Mouse (Mus musculus) erythroblast, embryonic 14.5 days (primary cell): ENCODE data around the gene Gm4924. TPM values are rescaled to one million over a fixed set of nuclear protein-coding genes. Genes with fewer than 3 reads are reported as not detected.
A peak's percentile ranks its signal among the peaks of the same experiment; 100 is the strongest.

ENCODE experiments used
- H3K27me3 ChIP-seq: 2 replicates; pipeline ENCODE4 v1.6.1; 2012; ENCODE audit warnings: inconsistent platforms; ENCODE audit not compliant: control insufficient read depth
- H3K36me3 ChIP-seq: 2 replicates; pipeline ENCODE4 v1.6.1; 2012; ENCODE audit warnings: mild to moderate bottlenecking, inconsistent platforms; ENCODE audit not compliant: control insufficient read depth
- H3K4me1 ChIP-seq: 2 replicates; pipeline ENCODE4 v1.6.1; 2012; ENCODE audit warnings: inconsistent platforms; ENCODE audit not compliant: control insufficient read depth
- H3K4me3 ChIP-seq: replicated peaks from 2 replicates; pipeline ENCODE3; 2012; ENCODE audit warnings: moderate library complexity, mild to moderate bottlenecking, inconsistent platforms
- H3K9me3 ChIP-seq: 2 replicates; pipeline ENCODE4 v1.6.1; 2012; ENCODE audit warnings: low read length, inconsistent platforms, mixed read lengths; ENCODE audit not compliant: control insufficient read depth
- GATA1 ChIP-seq: IDR thresholded peaks from 2 replicates; pipeline ENCODE4 v1.6.1; 2012; ENCODE audit warnings: low read length, inconsistent platforms, mixed read lengths
- TAL1 ChIP-seq: IDR thresholded peaks from 3 replicates; pipeline ENCODE4 v1.6.1; 2012; ENCODE audit warnings: low read length, inconsistent platforms, mixed read lengths
- polyA plus RNA-seq: library from polyadenylated mRNA; stranded (reverse); fragments of >175 nt; gene quantifications from 2 replicates; pipeline ENCODE4 v1.2.3, GENCODE M21; 2012

The Gm4924 gene
- polyA plus RNA-seq: not detected in 2 replicates

DNA sequence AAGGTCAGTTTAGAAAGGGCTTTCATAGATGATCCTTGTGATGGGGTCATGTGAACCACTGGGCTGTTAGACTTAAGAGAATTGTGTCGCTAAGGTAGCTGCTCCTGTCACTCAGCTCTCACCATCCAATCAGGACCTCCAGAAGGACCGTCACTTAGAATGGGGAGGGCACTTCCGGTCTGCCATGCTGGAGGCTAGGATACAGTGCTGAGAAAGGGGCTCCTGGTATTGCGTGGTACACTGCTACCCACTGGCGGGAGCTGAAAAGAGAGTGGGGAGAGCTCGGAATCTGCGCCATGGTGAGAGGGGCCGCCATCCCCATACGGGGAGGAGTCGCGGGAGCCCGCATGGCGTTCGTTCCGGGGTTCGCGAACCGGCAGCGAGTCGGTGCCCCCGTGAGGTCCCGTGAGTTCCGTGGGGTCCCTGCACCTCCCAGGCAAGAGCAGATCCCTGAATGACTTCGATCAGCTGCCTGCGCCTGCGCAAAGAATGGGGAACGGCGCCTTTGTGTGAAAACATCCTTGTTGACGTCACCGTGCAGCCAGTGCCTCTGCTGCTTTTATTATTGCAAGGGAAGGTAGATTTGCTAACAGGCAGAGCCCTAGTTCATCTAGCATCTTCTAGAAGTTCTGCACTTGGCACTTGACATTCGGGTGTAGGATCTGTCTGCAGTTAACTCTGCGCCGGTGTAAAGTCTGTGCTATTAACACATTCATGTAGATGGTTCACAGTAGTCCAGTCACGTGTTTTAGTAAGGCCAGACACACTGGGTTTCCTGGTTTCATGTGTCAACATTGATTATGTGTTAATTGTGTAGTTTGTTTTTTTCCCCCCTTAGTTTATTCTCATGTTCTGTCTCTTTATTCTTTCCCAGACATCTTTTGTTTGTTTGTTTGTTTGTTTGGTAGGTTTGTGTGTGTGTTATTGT is at the start of gene Gm4924:
Gm4924 (plus strand) TSS at position 173 of the 928 bp plus-strand sequence.
- TF ChIP-seq GATA1 (no peak), TAL1 (no peak)
- Histone ChIP-seq H3K9me3 (peaks cover 7% of the 10 kb centered on the region), H3K4me1 (peaks cover 7% of the 10 kb centered on the region), H3K27me3 (no peaks in the 10 kb centered on the region), H3K36me3 (no peaks in the 10 kb centered on the region), H3K4me3 (peak within 1 kb of the TSS; percentile 81)

GRCm38 (mm10) chr10:82316482-82316881 is 37.6 kb upstream of the Gm4924 start, which contains the start of gene 4932415D10Rik:
4932415D10Rik (minus strand) TSS chr10:82316582.
- Histone ChIP-seq H3K36me3 (no peaks in the 10 kb centered on the region), H3K27me3 (no peaks in the 10 kb centered on the region), H3K4me1 (no peaks in the 10 kb centered on the region), H3K9me3 (peaks cover 3% of the 10 kb centered on the region; the same call in 1 of the 2 replicates), H3K4me3 (no peak within 1 kb of the TSS)
- no peak for TF ChIP-seq TAL1
- no peak for TF ChIP-seq GATA1

GRCm38 (mm10) chr10:82320134-82320533 is 33.9 kb upstream of the Gm4924 start:
- Histone ChIP-seq H3K36me3 (no peaks in the 10 kb centered on the region), H3K4me1 (no peaks in the 10 kb centered on the region), H3K9me3 (peaks cover 3% of the 10 kb centered on the region; the same call in 1 of the 2 replicates), H3K4me3 (no peak overlapping the region), H3K27me3 (no peaks in the 10 kb centered on the region)
- TF ChIP-seq TAL1: no peak
- no peak for TF ChIP-seq GATA1

DNA sequence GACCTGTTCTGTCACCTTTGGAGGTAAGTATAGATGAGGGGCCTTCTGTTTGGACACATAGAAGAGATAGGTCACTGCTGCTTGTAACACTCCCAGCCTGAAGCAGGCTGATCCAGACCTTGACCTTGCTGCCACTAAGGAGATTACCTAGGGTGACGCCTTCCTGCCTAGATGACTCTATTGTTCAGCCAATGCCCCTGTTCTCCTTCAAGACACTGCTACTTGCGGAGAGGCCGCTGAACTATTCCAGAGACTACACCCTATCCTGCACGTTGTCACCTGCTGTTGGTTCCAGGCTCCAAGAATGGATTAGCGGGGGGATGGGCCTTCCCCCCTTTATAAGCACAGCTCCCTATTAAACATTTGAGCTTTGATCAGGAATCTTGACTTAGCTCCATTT is 24.2 kb upstream of the Gm4924 start:
- no peaks in the 10 kb centered on the region for H3K9me3 ChIP-seq
- H3K4me3 ChIP-seq: no peak overlapping the region
- H3K27me3 ChIP-seq: no peaks in the 10 kb centered on the region
- H3K4me1 ChIP-seq: no peaks in the 10 kb centered on the region
- no peaks in the 10 kb centered on the region for H3K36me3 ChIP-seq
- TF ChIP-seq GATA1: no peak
- TF ChIP-seq TAL1: no peak

DNA sequence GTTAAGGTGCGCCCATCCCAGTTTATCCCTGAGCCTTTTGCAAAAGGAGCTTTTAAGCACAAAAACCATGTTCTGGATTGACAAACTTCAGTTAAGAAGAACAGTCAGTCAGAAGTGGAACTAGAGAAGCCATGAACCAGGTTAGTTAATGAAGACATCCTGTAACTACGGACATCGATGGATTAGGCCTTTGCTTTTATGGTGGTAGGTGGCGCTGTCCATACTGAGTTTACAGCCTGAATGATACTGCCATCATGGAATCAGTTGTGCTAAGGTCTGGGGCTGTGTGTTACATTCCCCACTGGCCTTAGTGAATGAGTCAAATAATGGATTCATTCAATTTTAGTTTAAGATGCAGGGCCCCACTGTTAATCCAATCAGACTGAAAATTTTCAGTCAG is 1.3 kb downstream of the Gm4924 start:
- no peaks in the 10 kb centered on the region for H3K36me3 ChIP-seq
- no peak for TF ChIP-seq GATA1
- TF ChIP-seq TAL1: no peak
- no peak overlapping the region for H3K4me3 ChIP-seq
- peaks cover 7% of the 10 kb centered on the region for H3K4me1 ChIP-seq
- H3K9me3 ChIP-seq: peaks cover 11% of the 10 kb centered on the region
- H3K27me3 ChIP-seq: no peaks in the 10 kb centered on the region

DNA sequence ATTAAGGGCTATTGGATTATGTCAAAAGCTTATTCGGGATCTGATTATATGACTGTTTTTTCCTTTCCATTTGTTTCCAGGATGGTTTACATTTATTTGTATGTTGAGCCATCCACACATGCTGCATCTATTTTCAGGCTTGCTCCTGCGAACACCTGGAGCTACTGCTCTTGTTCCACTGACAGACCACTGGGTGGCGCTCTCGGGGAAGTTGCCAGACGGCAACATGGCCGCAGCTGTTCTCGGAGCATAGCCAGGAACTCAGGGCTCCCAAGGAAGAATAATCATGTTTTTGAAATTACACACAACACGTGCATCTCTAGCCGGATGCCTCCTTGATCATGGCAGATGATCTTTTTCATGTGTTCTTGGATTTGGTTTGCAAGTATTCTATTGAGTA is 7.9 kb downstream of the Gm4924 start:
- Histone ChIP-seq H3K9me3 (peaks cover 31% of the 10 kb centered on the region), H3K4me1 (no peaks in the 10 kb centered on the region), H3K36me3 (no peaks in the 10 kb centered on the region; the same call in 1 of the 2 replicates), H3K27me3 (no peaks in the 10 kb centered on the region), H3K4me3 (no peak overlapping the region)
- TF ChIP-seq TAL1: no peak
- TF ChIP-seq GATA1: no peak

DNA sequence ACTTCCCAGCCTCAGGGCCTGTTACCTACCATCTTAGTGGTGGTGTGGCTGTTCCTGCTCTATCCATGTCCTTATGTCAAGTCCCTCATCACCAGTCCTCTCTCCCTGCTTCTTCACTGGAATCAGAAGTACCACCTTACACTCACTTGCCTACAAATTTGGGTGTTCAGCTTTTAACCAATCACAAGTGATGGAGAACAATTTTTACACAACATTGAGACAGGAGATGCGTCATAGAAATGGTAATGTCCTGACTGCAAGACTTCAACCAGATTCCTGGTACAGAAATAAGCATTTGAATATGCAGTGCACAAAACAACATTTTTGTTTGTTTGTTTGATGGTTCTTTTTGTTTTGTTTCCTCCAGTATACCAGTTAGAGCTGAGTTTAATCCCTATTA is 28.9 kb downstream of the Gm4924 start:
- TF ChIP-seq TAL1 (no peak), GATA1 (no peak)
- no peaks in the 10 kb centered on the region for H3K27me3 ChIP-seq
- H3K36me3 ChIP-seq: no peaks in the 10 kb centered on the region
- peaks cover 26% of the 10 kb centered on the region for H3K9me3 ChIP-seq
- H3K4me1 ChIP-seq: no peaks in the 10 kb centered on the region
- H3K4me3 ChIP-seq: no peak overlapping the region

- peaks cover 8% of the 10 kb centered on the region for H3K9me3 ChIP-seq
- TF ChIP-seq GATA1: no peak
- no peak for TF ChIP-seq TAL1
Measured at GRCm38 (mm10) chr10:82409511-82409910, 55.5 kb downstream of the Gm4924 start.

GRCm38 (mm10) chr10:82423631-82424030 is 69.6 kb downstream of the Gm4924 start:
- H3K4me3 ChIP-seq: no peak overlapping the region
- H3K4me1 ChIP-seq: no peaks in the 10 kb centered on the region
- H3K27me3 ChIP-seq: no peaks in the 10 kb centered on the region
- H3K36me3 ChIP-seq: no peaks in the 10 kb centered on the region
- H3K9me3 ChIP-seq: peaks cover 9% of the 10 kb centered on the region
- no peak for TF ChIP-seq TAL1
- no peak for TF ChIP-seq GATA1

More at GRCm38 (mm10) chr10:82409511-82409910, 55.5 kb downstream of the Gm4924 start:
- Histone ChIP-seq H3K4me1 (no peaks in the 10 kb centered on the region), H3K27me3 (no peaks in the 10 kb centered on the region), H3K36me3 (no peaks in the 10 kb centered on the region), H3K4me3 (no peak overlapping the region)

Other genes with a start within 250 kb of the Gm4924 start
- not detected in 2 replicates for gene AU041133, start 226.2 kb upstream of the Gm4924 start, polyA plus RNA-seq
- not detected in 2 replicates for gene Zfp938, start 113.0 kb upstream of the Gm4924 start, polyA plus RNA-seq
- gene 4932415D10Rik, start 37.7 kb upstream of the Gm4924 start, polyA plus RNA-seq: under 0.01 and 0.01 TPM in 2 replicates
- gene Gm1553, start 138.4 kb downstream of the Gm4924 start, polyA plus RNA-seq: not detected in 2 replicates